Mouse (Mus musculus): ENCODE measurements around the gene Bcl11b.

Bcl11b gene

DNA sequence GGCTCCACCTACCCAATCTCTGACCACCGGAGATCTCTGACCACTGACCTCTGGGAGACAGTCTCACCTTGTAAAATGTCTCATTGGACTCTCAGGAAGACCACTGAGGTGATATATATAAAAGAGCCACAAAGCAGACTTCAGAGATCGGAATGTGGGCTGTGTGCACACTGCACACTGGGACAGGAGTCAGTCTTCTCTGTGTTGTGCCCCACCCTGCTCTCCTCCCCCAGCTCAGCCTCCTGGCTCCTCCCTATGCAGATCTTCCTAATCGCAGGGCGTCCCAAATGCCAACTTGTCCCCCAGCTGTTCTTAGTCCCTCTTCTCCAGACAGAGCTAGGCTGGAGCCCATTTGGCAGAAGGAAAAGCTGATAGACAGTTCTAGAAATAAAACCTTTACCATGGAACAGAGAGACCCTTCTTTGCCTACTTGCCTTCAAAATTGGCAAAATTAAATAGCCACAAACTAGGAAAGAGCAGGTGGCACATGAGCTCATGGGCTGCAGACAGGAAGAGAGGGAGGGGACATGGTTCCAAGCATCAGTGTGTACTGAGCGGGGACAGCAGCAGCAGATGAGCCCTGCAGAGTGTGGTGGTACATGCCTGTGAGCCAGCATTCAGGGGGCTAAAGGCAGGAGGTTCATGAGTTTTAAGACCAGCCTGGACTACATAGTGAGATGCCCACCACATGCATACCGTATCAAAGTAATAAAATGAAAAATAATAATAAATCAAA, 118.9 kb downstream of the Bcl11b start:
- DNase-seq, result no peak

DNA sequence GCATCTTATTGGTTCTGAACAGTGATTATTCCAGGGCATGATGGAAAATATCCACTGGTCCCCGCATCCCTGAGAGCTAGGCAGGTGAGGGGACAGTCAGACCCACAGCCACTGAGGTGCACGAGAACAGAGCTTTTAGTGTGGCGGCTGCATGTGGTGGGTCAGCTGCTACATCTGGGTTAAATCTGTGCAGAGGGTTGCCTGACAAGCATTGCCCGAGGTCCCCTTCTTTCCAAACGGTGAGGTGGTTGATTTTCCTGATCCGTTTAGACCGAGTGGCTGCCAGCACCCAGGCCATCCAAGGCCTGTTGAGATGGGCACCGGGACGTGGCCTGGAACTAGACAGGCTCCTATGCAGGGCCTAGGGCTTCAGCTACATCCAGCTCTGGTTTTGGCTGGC, 121.7 kb downstream of the Bcl11b start:
- no peak for DNase-seq

DNA sequence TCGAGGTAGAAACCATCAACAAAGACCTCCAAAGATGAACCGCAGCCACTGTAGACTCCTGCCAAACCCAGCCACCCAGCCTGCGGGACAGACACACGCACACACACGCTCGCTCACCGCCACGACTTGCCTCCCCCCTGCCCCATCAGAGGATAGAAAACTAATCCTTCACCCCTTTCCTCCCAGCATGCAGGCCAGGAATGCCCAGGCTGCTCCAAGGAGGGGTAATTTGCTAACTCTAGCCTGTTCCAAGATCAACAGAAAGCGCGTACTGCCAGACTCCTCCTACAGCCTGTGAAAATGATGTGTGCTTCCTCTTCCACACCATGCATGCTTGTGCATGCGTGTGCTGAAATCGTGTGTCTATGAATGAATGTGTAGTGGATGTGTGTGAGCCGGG, 122.7 kb downstream of the Bcl11b start:
- DNase-seq, result no peak

DNA sequence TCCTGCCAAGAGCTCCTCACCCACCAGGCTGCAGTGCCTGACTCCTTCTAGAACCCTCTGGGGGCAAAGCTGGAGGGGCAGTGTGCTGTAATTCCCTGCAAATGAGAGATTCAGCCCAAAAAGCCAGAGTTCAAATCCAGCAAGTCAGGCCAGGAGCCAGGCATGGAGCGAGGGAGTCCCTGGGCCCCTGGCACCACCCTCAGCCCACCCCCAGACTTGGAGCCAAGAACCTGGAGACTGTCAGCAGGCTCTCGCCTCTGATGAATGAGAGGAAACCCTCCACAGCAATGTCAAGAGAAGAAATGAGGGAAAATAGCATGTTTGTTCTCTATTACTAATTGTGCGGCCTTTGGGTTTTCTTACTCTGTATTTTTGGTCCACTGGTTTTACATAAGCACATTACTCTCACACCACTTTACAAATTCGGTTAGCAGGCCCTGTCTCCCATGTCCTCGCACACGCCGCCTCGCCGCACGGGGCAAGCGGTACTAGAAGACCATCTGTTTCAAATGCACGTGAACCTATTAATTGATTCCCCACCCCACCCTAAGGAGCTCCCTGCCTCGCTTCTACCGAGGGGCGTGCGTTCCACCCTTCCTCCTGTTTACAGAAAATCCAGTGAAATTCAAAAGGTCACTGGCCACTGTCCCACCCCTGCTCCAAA, 124.2 kb downstream of the Bcl11b start:
- DNase-seq, result no peak

DNA sequence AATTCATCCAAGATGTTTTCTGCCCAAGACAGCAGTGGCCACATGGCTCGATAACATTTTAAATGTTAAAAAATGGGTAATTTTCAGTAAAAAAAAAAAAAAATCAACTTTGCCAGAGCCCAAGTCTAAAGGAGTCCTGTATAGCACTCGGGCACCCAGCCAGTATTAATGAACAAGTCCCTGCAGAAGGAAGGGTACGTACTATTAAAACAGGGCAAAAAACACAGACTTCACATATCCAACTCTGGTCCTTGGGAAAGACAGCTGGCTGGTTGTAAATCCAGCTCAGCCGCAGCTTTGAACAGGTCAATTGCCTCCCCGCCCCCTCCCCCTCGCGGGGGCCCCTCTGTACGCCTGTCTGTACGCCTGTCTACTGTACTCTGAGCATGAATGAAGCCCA, 127.2 kb downstream of the Bcl11b start:
- DNase-seq, result no peak

DNA sequence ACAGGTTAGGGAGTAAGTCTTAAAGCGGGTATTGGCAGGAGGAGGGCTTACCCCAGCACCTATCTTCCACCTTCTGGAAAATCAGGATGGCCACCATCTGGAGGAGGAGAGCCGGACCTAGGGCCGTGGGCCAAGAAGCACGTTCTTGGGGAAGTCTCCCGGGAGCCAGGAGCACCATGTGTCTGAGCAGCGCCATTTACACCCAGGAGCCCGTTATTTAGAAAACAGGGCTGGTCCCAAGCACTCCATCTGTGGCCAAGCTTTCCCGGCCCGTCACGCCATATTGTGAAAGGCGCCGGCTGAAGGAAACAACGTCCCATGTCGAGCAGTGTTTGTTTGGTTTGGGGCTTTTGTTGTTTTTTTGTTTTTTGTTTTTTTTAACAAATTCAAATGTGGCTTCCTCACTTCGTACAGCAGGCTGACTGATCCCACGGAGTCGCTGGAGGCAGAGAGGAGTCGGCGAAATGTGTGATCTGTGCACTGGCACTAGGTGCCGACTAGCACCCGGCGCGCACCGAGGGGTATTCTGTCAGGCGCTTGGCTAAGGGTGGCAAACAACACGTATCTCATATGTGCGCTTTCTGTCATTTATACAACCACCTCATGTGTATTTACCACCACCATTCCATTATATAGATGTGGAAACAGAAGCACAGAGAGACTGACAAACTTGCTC, 128.8 kb downstream of the Bcl11b start:
- DNase-seq, result no peak

DNA sequence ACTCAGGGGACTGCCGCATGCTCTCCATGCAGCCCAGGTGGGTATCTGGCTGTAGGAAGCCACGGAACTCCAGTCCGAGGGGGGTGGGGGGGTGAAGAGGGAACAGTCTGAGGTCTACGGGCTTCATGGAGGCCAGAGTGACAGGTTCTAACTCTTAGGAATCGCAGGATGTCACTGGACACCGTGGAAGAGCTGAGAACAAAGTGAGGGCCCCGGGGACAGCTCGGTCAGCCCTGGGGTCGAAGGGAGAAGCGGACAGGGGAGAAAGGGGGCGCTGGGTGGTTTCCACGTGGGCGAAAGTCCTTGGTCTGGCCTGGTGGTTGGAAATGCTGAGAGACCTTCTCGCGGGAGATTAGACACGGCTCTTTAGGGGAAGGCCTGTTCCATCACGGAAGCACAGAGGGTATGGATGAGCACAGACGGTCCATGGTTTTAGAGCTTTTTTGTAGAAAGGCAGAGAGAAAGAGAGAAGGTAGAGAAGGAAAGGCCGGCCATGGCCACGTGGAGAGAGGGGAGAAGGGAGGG, 133.8 kb downstream of the Bcl11b start:
- DNase-seq, result no peak

DNA sequence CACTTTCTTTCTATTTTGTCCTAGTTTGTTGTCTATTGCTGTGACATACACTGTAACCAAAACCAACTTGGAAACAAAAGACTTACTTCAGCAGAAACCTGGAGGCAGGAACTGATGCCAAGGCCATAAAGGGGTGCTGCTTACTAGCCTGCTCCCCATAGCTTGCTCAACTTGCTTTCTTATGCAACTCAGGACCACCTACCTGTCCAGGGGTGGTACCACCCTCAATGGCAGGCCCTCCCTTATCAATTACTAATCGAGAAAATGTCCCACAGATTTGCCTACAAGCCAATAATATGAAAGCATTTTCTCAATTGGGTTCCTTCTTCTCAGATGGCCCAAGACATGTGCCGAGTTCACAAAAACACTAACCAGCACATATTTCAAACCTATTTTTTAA, 135.1 kb downstream of the Bcl11b start:
- no peak for DNase-seq

Data from right cerebral cortex, postnatal 14 days (tissue).